Mouse (Mus musculus): Measurements from ENCODE around the gene Mical3. TPM values are rescaled to one million over a fixed set of nuclear protein-coding genes. Genes with fewer than 3 reads are reported as not detected.

Mical3 gene
- total RNA-seq, 2 experiments from 2014 or later = 65.2 to 82.4 TPM

- DNase-seq = no peak
These were observed 227.3 kb downstream of the Mical3 start for GRCm38 (mm10) chr6:120903450-120903912.

DNA sequence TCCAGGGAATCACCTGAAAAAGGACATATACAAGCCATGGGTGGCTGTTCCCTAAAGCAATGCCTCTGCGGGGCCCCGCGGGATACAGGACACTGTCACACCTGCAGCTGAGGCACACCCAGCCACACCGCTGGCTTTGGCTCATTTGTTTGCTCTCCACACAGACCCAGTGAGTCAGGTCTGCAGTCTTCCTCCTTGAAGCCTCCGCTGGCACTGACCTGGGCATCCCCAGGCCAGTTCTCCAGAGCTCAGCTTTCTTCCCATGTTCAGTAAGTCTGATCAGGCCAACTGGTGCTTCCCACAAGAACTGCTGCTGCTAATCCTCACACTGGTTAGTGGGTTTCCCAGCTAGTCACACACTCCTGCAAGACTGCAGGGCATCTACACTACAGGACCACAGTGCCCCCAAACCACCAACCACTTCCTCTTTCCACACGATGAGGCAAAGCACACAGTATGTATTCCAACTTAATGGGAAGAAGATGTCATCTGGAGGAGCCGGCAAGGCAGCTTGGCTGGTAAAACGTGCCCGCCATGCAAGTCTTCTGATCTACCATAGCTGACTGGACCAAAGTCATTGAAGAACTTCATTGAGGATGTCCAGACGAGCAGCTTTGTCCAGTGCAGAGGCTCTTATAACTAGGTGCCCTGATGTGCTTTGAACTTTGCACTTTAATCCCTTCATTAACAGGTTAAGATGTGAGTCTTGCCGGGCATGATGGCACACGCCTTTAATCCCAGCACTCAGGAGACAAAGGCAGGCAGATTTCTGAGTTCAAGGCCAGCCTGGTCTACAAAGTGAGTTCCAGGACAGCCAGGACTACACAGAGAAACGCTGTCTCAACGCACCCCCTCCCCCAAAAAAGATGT lies 228.8 kb downstream of the Mical3 start:
- DNase-seq = no peak

DNA sequence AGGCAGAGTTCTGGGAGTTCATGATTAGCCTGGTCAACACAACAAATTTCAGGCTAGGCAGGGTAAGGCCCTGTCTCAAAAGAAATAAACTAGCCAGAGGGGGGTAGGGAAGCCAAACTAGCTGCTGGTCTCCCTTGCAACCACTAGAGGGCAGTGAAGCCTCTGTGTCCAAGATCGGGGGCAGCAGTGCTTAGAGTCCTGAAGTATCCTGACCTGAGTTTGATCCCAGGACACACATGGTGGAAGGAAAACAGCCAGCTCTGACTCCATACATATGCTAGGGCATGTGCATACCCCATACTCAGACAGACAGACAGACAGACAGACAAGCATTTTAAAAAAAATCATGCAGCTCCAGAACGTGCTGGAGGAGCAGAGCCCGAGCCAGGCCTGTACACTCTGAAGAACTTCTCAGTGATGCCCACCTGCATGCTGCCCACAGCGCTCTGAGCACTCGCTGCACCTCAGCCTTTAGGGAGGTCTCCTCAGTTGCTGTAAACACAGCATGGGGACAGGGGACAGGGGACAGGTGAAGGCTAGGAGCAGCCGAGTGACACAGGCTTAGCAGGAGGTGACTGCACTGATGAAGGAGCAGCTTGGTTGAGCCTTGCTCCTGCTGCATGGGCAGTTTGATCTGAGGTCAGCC lies 232.5 kb downstream of the Mical3 start:
- DNase-seq = peak; percentile 27

DNA sequence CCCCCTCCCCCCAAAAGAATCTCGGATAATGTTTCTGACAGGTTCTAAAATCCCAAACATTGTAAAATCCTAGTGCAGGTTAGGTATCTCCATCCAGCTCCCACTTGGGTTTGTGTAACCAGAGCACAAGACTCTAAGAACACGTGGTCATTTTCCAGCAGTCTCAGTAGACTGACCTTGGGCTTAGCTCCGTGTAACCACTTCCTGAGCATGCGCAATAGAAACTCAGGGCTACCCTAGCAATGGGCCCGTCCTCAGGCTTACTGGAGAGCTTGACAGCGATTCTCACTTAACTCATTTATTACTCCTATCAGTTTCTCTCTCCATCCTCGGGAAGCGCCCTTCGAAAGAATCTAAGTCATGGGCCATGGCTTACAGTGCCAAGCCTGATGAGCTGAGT lies 236.3 kb downstream of the Mical3 start:
- no peak for DNase-seq

DNA sequence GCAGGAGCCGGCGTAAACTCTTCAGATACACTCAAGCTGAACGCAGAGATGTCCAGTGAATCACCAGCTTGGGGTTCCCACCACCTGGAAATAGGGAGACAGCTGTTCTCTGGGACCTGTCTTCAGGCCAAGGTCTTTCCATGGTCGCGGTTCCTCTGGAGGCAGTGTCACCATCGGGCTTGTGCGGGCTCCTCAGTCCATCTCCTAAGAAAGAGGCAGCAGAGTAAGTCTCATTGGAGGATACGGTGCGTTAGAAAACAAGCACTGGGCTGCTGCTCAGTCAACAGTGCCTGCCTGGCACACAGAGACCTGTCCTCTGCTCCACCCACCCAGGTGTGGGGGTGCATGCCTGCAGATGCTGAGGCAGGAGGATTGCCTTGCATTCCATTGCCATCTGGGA lies 236.7 kb downstream of the Mical3 start:
- DNase-seq = no peak

DNA sequence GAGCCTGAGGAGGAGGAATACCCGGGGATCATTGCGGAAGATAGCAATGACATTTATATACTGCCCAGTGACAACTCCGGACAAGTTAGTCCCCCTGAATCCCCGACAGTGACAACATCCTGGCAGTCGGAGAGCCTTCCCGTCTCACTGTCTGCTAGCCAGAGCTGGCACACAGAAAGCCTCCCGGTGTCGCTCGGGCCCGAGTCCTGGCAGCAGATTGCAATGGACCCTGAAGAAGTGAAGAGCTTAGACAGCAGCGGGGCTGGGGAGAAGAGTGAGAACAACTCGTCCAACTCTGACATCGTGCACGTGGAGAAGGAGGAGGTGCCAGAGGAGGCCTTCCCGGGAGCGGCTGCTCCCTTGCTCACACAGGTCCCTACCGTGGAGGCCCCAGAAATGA lies 244.1 kb downstream of the Mical3 start:
- no peak for DNase-seq

GRCm38 (mm10) chr6:120884436-120884835 lies 246.4 kb downstream of the Mical3 start:
- no peak for DNase-seq

Other genes starting within 250 kb of the Mical3 start
- gene Bid, start 214.1 kb downstream of the Mical3 start, total RNA-seq (2021) = 1 to 10 TPM; 2.7 to 3.2 TPM
- 1 to 10 TPM; 4.0 TPM for gene Pex26, start 52.7 kb upstream of the Mical3 start, total RNA-seq (2021)
- gene Tuba8, start 79.7 kb upstream of the Mical3 start, total RNA-seq (2021) = 100 to 1,000 TPM; 160 to 206 TPM
- under 1 TPM; 0.25 to 0.52 TPM for gene Usp18, start 114.9 kb upstream of the Mical3 start, total RNA-seq (2021)
- 1 to 10 TPM; 6.6 to 7.0 TPM for gene Slc6a13, start 169.2 kb upstream of the Mical3 start, total RNA-seq (2021)
- gene Slc6a12, start 212.1 kb upstream of the Mical3 start, total RNA-seq (2021) = under 1 TPM; 0.40 to 0.59 TPM

Data from gastrocnemius, postnatal 10 days (tissue).